In the genomic region with DNA sequence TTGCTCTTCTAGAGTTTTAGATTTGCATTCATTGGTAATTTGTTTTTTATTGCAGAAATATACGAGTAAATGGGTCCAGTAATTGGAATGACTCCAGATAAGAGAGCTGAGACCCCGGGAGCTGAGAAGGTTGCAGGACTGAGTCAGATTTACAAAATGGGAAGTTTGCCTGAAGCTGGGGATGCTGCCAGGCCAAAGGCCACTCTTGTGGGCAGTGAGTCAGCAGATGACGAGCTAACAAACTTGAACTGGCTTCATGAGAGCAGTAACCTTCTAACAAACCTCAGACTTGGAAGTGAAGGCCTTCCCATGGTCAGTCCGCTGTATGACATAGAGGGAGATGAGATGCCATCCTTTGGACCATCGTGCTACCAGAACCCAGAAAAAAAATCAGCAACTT, we compare ENCODE assay signal across 8 mouse cellular contexts. TPM values are rescaled to one million over a fixed set of nuclear protein-coding genes. Genes with fewer than 3 reads are reported as not detected.
DNase-seq lines count a peak whose midpoint lies in the region; ATAC-seq and TF ChIP-seq lines count a peak whose summit lies in the region.

No protein-coding gene starts in this region.

- DNase-seq in 416B (ENCODE audit: low read depth), result peak; percentile 90
- DNase-seq in adrenal gland, adult (ENCODE audit: inconsistent age in 2 of 2, low spot score in 1 of 2), result peak; percentile 94 to 97
- DNase-seq in gastrocnemius, postnatal 10 days, result peak; percentile 37
- DNase-seq in stomach, postnatal 0 days (ENCODE audit: low spot score), result peak; percentile 54
- no peak for DNase-seq in embryo, embryonic 10 days (ENCODE audit: low spot score)
- no peak for DNase-seq in thymus, postnatal 36 days
- DNase-seq in spleen, adult 12 weeks (ENCODE audit: low spot score), result no peak

- peaks cover 69% of the 10 kb centered on the region for H3K4me1 ChIP-seq in liver, embryonic 15.5 days (replicated peaks)
- H3K4me1 ChIP-seq in stomach, postnatal 0 days (replicated peaks; ENCODE audit: control insufficient read depth, insufficient read depth), result no peaks in the 10 kb centered on the region

- no peak overlapping the region for H3K4me3 ChIP-seq in liver, embryonic 15.5 days (replicated peaks)
- H3K4me3 ChIP-seq in stomach, postnatal 0 days (ENCODE audit: low read depth, low read length), result no peak overlapping the region

- H3K9me3 ChIP-seq in liver, embryonic 15.5 days (replicated peaks), result no peaks in the 10 kb centered on the region
- no peaks in the 10 kb centered on the region for H3K9me3 ChIP-seq in stomach, postnatal 0 days (ENCODE audit: control insufficient read depth, low read length)

- H3K36me3 ChIP-seq in liver, embryonic 15.5 days (replicated peaks), result peaks cover 15% of the 10 kb centered on the region
- H3K36me3 ChIP-seq in stomach, postnatal 0 days (ENCODE audit: control insufficient read depth, insufficient read depth, low read length), result no peaks in the 10 kb centered on the region

- no peak overlapping the region; the same call in 1 of the 2 replicates for H3K4me2 ChIP-seq in liver, embryonic 15.5 days
- H3K4me2 ChIP-seq in stomach, postnatal 0 days (replicated peaks; ENCODE audit: low read depth), result no peak overlapping the region

- no peaks in the 10 kb centered on the region for H3K27me3 ChIP-seq in liver, embryonic 15.5 days
- H3K27me3 ChIP-seq in stomach, postnatal 0 days (ENCODE audit: control insufficient read depth, insufficient read depth, low read length), result no peaks in the 10 kb centered on the region

- TF ChIP-seq CTCF in stomach, postnatal 0 days (IDR thresholded peaks at IDR 0.05; ENCODE audit: low read depth), result no peak

- peak overlapping the region; percentile 31 for H3K27ac ChIP-seq in liver, embryonic 15.5 days (replicated peaks)
- H3K27ac ChIP-seq in stomach, postnatal 0 days (replicated peaks), result peak overlapping the region; percentile 40; the same call in 1 of the 2 replicates

- WGBS in liver, embryonic 15.5 days (ENCODE audit: insufficient replicate concordance), result 55% methylated on average over 5 of the region's 5 CpGs
- 44% methylated on average over 5 of the region's 5 CpGs for WGBS in stomach, postnatal 0 days

- no peak overlapping the region for H3K9ac ChIP-seq in liver, embryonic 15.5 days
- no peak overlapping the region for H3K9ac ChIP-seq in stomach, postnatal 0 days (ENCODE audit: low read length)

- no peak for ATAC-seq in liver, embryonic 15.5 days (ENCODE audit: insufficient read depth)
- ATAC-seq in stomach, postnatal 0 days (ENCODE audit: low FRiP score, low TSS enrichment), result 0 out of 2 replicates have a peak, but pooled peaks have one; percentile 57

- TF ChIP-seq EP300 in stomach, postnatal 0 days (optimal IDR thresholded peaks at IDR 0.05), result no peak

RNA-seq across cellular contexts. Expression of gene Foxn2, which starts 22.1 kb away (rescaled TPM):
- total RNA-seq in gastrocnemius, postnatal 10 days (2021), result 10 to 100 TPM; 17.5 to 19.4 TPM
- polyA plus RNA-seq in liver, embryonic 15.5 days (2015; fragmentation: Nextera tagmentation; extraction: Ambion mirVana), result 10.7 and 11.5 TPM in 2 replicates
- polyA plus RNA-seq in stomach, postnatal 0 days (2015; fragmentation: Nextera tagmentation; extraction: Ambion mirVana), result 8.2 and 8.6 TPM in 2 replicates

Comparison
In these comparisons a context has a peak if more than half of its experiments do, and no peak if none do; other contexts are left out.
1. DNase-seq: peak in 416B (single experiment), adrenal gland, adult (2 of 2), gastrocnemius, postnatal 10 days (single experiment) and stomach, postnatal 0 days (single experiment); none in embryo, embryonic 10 days (single experiment), thymus, postnatal 36 days (0 of 2) and spleen, adult 12 weeks (single experiment).